Mouse (Mus musculus) bone marrow, adult 2 months (tissue): Measurements from ENCODE around the gene Meig1. TPM values are rescaled to one million over a fixed set of nuclear protein-coding genes. Genes with fewer than 3 reads are reported as not detected.

ENCODE experiments used
- H3K27ac ChIP-seq: fragments of 200-500 bp; 2 replicates; pipeline ENCODE4 v1.5.1; 2012; ENCODE audit warnings: low read depth, mild to moderate bottlenecking, control low read depth, inconsistent platforms, low read length; ENCODE audit not compliant: control insufficient read depth, poor library complexity, insufficient read depth
- H3K4me1 ChIP-seq: fragments of 200-500 bp; 2 replicates; pipeline ENCODE4 v1.6.1; 2011; ENCODE audit warnings: low read length; ENCODE audit not compliant: control insufficient read depth, insufficient read depth
- H3K4me3 ChIP-seq: fragments of 200-500 bp; replicated peaks from 2 replicates; pipeline ENCODE3; 2011; ENCODE audit warnings: mild to moderate bottlenecking, low read depth, low read length, control low read depth; ENCODE audit not compliant: control insufficient read depth
- CTCF ChIP-seq: fragments of 200-500 bp; IDR thresholded peaks from 2 replicates; pipeline ENCODE4 v1.5.1; 2011; ENCODE audit warnings: low read length, control low read depth; ENCODE audit not compliant: control insufficient read depth, insufficient read depth
- POLR2A ChIP-seq: fragments of 200-500 bp; IDR thresholded peaks from 2 replicates; pipeline ENCODE4 v1.6.1; 2011; ENCODE audit warnings: low read depth, mild to moderate bottlenecking, control low read depth, low read length, borderline replicate concordance; ENCODE audit not compliant: control insufficient read depth
- WGBS: fragments of 180-500 bp; shearing (Covaris S2); methylation state at CpG from one replicate; pipeline ENCODE4 v1.1.7; 2018; 5-methylcytosine and 5-hydroxymethylcytosine counted together
- polyA plus RNA-seq: library from polyadenylated mRNA; stranded (reverse); fragments of >200 nt; gene quantifications from 2 replicates; pipeline ENCODE4 v1.2.4, GENCODE M21; 2011; ENCODE audit warnings: low replicate concordance; ENCODE audit not compliant: missing spikeins, insufficient read depth, insufficient read length

The Meig1 gene
- polyA plus RNA-seq, 1 experiment: not detected

- no peaks in the 10 kb centered on the region for H3K4me1 ChIP-seq
- no peak for TF ChIP-seq POLR2A
- TF ChIP-seq CTCF: no peak
- no peak overlapping the region for H3K27ac ChIP-seq
- H3K4me3 ChIP-seq: no peak overlapping the region
- WGBS: 59% methylated on average over 2 of the region's 2 CpGs
Observed at GRCm38 (mm10) chr2:3391945-3392344, 30.5 kb downstream of the Meig1 start.

DNA sequence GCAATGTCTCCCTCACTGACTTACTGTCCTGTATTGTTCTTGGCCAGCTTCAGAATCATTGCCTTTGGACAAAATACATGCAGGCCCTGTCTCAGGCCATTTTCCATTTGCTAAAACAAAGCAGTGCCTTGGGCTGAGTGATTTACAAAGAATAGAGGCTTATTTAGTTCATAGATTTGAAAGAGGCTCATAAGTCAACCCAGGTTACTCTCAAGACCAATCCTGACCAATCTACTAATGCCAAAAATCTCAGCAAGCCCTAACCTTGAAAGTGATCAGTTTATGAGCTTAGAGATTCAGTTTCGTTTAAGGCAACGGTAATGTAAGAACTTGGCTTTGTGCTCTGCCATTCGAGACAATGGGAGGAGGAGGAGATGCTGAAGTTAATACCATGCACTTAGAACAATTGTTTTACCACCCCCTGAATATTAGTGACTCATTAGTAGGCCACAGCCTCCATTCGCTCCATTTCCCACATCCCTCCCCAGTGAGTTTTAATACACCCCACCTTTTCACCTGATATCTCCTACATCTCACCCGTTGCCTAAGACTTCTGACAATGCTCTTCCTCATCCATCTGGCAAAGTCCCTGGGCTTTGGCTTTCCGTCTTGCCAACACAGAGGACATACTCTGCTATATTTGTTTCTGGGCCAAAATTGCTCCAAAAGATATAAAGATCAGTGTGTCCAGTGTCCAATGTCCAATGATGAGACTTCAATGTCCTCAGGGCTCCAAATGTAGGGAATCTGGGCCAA, 35.2 kb downstream of the Meig1 start:
- 78% methylated on average over 6 of the region's 6 CpGs for WGBS
- H3K4me1 ChIP-seq: no peaks in the 10 kb centered on the region; the same call in 1 of the 2 replicates
- no peak overlapping the region for H3K4me3 ChIP-seq
- H3K27ac ChIP-seq: no peak overlapping the region
- TF ChIP-seq POLR2A (no peak), CTCF (no peak)

GRCm38 (mm10) chr2:3365127-3365526, 57.3 kb downstream of the Meig1 start:
- Histone ChIP-seq H3K27ac (no peak overlapping the region), H3K4me3 (no peak overlapping the region), H3K4me1 (no peaks in the 10 kb centered on the region)
- WGBS: 77% methylated on average over 4 of the region's 4 CpGs
- TF ChIP-seq POLR2A (no peak), CTCF (no peak)

DNA sequence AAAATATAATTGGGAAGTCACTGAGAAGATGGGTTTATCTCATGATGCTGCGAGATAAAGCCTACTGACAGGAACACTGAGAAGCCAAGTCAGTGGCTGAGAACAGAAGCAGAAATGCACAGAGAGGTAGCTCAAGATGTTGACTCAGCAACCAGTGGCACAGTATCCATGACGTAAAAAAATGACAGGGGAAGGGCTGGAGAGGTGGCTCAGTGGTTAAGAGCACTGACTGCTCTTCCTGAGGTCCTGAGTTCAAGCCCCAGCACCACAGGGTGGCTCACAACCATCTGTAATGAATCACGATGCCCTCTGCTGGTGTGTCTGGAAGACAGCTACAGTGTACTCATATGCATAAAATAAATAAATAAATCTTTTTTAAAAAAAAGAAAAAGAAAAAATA, 61.4 kb downstream of the Meig1 start:
- H3K4me3 ChIP-seq: no peak overlapping the region
- no peaks in the 10 kb centered on the region for H3K4me1 ChIP-seq
- H3K27ac ChIP-seq: no peak overlapping the region
- WGBS: 81% methylated on average over 3 of the region's 3 CpGs
- TF ChIP-seq POLR2A (no peak), CTCF (no peak)

Other genes with a start within 250 kb of the Meig1 start
- gene Nmt2, start 138.4 kb downstream of the Meig1 start, polyA plus RNA-seq: 7.9 and 15.2 TPM in 2 replicates
- gene Rpp38, start 90.0 kb downstream of the Meig1 start, polyA plus RNA-seq: 3.1 and 8.3 TPM in 2 replicates
- not detected in 2 replicates for gene Acbd7, start 86.5 kb downstream of the Meig1 start, polyA plus RNA-seq
- not detected in 2 replicates for gene Olah, start 25.4 kb downstream of the Meig1 start, polyA plus RNA-seq
- gene Dclre1c, start 1.5 kb upstream of the Meig1 start, polyA plus RNA-seq: 7.1 and 8.6 TPM in 2 replicates
- 3.4 and 4.4 TPM in 2 replicates for gene Suv39h2, start 52.4 kb upstream of the Meig1 start, polyA plus RNA-seq
- 2.3 and 5.4 TPM in 2 replicates for gene Gm45902, start 90.1 kb upstream of the Meig1 start, polyA plus RNA-seq
- gene Hspa14, start 90.2 kb upstream of the Meig1 start, polyA plus RNA-seq: 37.4 and 38.7 TPM in 2 replicates
- gene Cdnf, start 90.4 kb upstream of the Meig1 start, polyA plus RNA-seq: not detected in 2 replicates
- 61.6 and 71.1 TPM in 2 replicates for gene Fam107b, start 147.8 kb upstream of the Meig1 start, polyA plus RNA-seq